Mouse (Mus musculus): Measurements from ENCODE around the gene Cpa5.

- TF ChIP-seq CTCF (IDR thresholded peaks at IDR 0.05; ENCODE audit: extremely low read depth, insufficient read depth, insufficient read length, insufficient replicate concordance) (no peak), POLR2A (IDR thresholded peaks at IDR 0.05; ENCODE audit: low read depth, low read length) (no peak)
These were observed 34.6 kb downstream of the Cpa5 start for GRCm38 (mm10) chr6:30645379-30645778.
